Mouse (Mus musculus) small intestine, adult 10 weeks (tissue): ENCODE measurements around the gene Fto. TPM values are rescaled to one million over a fixed set of nuclear protein-coding genes. Genes with fewer than 3 reads are reported as not detected.

Source experiments
- polyA plus RNA-seq: library from polyadenylated mRNA; stranded (reverse); fragments of 350-450 nt; fragmentation: Illumina TruSeq; extraction: RNeasy Lipid Tissue Mini Kit (QIAGEN cat#74804); gene quantifications from one replicate; pipeline ENCODE4 v1.2.3, GENCODE M21; 2014; ENCODE audit warnings: low replicate concordance

Gene Fto
- 13.4 TPM for polyA plus RNA-seq

DNA sequence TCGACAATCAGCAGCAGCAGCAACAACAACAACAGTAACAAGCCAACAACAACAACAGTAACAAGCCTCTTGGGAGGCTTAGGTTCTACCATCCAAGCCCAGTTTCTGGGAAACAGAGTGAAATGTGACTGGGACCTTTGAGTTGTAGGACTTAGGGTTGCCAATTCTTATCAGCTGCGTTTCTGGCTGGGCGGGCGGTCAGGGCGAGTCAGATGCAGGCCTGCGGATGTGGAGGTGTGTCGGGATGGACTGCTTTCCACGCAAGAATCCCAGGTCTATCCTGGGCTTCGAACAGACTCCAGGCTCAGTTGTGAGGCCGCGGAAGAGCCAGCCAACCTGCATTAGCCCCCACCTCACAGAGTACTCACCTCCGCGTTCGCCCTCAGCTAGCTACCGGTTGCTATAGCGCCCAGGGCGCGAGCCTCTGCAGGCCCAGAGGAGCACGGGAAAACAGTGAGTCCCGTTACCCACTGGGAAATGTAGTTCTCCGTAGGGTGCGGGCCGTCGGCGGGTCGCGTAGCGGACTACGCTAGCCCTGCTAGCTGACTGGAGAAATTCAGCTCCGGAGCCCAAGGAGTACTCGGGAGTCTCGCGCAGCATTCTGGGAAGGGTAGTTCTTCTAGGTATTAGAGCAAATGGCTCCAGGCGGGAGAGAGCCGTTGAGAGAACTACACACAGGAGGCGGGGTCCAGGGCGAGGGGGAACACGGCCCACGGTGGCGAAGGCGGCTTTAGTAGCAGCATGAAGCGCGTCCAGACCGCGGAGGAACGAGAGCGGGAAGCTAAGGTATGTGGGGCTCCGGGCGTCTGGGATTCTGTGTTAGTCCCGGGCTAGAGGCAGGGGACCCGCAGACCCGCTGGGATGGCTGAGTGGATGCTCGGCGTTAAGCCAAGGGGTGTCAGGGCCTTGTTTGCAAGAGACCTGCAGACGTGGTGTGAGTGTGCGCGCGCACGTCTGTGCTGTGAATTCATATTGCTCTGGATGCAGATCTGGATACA lies at the start of gene Fto, which contains the start of gene Rpgrip1l:
Gene Fto (plus strand): TSS at position 691 of the 998 bp plus-strand sequence.
Gene Rpgrip1l (minus strand): TSS at position 428 of the 998 bp plus-strand sequence.

Other genes with a start within 250 kb of the Fto start
- 51.0 TPM for gene Rbl2, start 243.5 kb upstream of the Fto start, polyA plus RNA-seq
- gene Aktip, start 113.5 kb upstream of the Fto start, polyA plus RNA-seq = 67.9 TPM
- gene Rpgrip1l, start 263 bp upstream of the Fto start, polyA plus RNA-seq = 4.7 TPM